Mouse (Mus musculus): Measurements from ENCODE around the gene Taf12. TPM values are rescaled to one million over a fixed set of nuclear protein-coding genes. Genes with fewer than 3 reads are reported as not detected.

Taf12 gene
- polyA plus RNA-seq, 1 experiment from 2014 or later: 23.9 TPM

DNA sequence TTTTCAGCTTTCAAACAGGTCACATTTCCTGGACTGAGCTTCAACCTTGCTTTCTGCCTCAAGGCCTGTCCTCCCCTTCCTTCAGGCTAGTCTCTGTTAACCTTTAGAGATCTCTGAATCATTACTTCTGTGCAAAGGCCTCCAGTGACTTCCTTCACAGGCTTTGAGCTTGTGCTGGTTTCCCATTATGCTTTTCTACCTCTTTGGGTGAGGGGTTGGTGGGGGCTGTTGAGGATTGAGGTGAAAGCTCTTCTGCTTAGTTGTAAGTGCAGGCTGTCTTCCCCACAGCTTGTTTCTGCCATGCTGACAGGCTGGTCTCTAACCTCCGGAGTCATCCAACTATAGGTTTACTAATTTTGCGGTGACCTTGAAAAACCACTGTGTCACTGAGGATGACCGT is 17.8 kb upstream of the Taf12 start:
- no peaks in the 10 kb centered on the region for H3K9me3 ChIP-seq (ENCODE audit: control insufficient read depth, low read length)
- H3K4me1 ChIP-seq (replicated peaks; ENCODE audit: control insufficient read depth, insufficient read depth): no peaks in the 10 kb centered on the region
- ATAC-seq (ENCODE audit: low FRiP score, low TSS enrichment) (no peak), DNase-seq (ENCODE audit: low spot score) (no peak)
- no peaks in the 10 kb centered on the region; the same call in 1 of the 2 replicates for H3K36me3 ChIP-seq (ENCODE audit: control insufficient read depth, insufficient read depth, low read length)
- H3K27ac ChIP-seq (replicated peaks): no peak overlapping the region
- no peak overlapping the region for H3K4me3 ChIP-seq (ENCODE audit: low read depth, low read length)
- TF ChIP-seq EP300 (optimal IDR thresholded peaks at IDR 0.05) (no peak), CTCF (IDR thresholded peaks at IDR 0.05; ENCODE audit: low read depth) (no peak)
- H3K27me3 ChIP-seq (ENCODE audit: control insufficient read depth, insufficient read depth, low read length): no peaks in the 10 kb centered on the region
- no peak overlapping the region for H3K9ac ChIP-seq (ENCODE audit: low read length)
- 92% methylated on average over 3 of the region's 3 CpGs for WGBS
- H3K4me2 ChIP-seq (replicated peaks; ENCODE audit: low read depth): no peak overlapping the region

DNA sequence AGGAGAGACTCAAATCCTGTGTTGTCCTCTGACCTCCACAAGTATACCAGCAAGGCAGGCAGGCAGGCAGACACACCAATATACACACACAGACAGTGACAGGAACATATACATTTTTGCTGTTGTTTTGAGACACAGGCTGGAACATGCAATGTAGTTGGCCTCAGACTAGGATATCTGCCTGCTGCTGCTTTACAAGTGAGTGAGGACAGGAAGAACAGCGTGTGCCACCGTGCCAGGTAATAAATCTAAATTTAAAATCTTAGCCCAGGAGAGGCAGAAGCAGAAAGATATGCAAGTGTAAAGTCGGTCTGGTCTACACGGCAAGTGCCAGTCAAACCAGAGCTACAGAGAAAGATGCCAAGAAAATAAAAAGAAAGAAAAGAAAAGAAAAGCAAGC is 14.9 kb upstream of the Taf12 start:
- H3K4me1 ChIP-seq (replicated peaks; ENCODE audit: control insufficient read depth, insufficient read depth): no peaks in the 10 kb centered on the region
- no peaks in the 10 kb centered on the region for H3K36me3 ChIP-seq (ENCODE audit: control insufficient read depth, insufficient read depth, low read length)
- H3K9ac ChIP-seq (ENCODE audit: low read length): no peak overlapping the region
- ATAC-seq (ENCODE audit: low FRiP score, low TSS enrichment) (no peak), DNase-seq (ENCODE audit: low spot score) (no peak)
- H3K27me3 ChIP-seq (ENCODE audit: control insufficient read depth, insufficient read depth, low read length): no peaks in the 10 kb centered on the region
- no peak overlapping the region for H3K4me2 ChIP-seq (replicated peaks; ENCODE audit: low read depth)
- TF ChIP-seq EP300 (optimal IDR thresholded peaks at IDR 0.05): no peak
- TF ChIP-seq CTCF (IDR thresholded peaks at IDR 0.05; ENCODE audit: low read depth): no peak
- 56% methylated on average over 4 of the region's 4 CpGs for WGBS
- no peaks in the 10 kb centered on the region for H3K9me3 ChIP-seq (ENCODE audit: control insufficient read depth, low read length)
- peak overlapping the region; percentile 8; the same call in 1 of the 2 replicates for H3K27ac ChIP-seq (replicated peaks)
- H3K4me3 ChIP-seq (ENCODE audit: low read depth, low read length): no peak overlapping the region

DNA sequence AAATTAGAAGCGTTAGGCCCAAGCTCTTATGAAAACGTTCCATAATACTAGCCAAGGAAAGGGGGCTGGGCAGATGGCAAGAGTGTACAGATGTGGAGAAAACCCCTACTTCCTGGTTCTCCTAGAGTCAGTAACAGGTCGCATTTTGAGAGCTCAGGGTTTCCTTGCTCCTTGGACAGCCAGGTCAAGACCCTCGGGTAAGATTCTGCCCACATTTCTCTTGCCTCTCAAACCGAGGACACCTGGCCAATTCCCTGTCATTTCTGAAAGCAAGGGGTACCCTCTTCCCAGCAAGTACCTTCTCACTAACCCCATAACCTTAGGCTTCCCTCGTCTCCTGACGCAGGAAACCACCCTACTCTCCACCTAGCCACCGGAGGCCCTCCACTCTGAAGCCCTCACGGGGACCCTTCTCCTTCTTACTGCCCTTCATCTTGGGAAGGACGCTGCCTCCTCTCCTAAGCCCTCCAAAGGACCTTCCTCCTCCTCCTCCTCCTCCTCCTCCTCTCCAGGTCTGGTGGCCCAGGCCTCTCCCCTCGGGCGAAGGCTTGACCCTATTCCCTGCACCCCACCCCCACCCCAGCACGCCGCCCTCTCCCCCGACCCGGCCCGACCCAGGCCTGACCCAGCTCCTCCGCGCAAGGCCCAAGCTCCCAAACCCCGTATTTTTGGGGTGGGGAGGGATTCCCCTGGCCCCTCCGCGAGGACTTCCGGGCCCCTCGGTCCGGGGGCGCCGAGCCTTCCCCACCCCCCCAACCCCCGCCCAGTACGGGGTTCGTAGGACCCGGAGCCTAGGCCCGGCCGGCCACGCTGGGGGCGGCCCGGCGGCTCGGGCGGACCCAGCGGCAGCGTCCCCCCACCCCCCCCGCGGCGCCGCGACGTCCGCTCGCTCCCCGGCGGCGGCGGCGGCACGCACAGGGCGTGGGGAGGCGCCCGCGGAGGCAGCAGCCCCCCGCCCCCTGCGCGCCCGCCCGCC is 13.5 kb upstream of the Taf12 start:
- no peak for TF ChIP-seq EP300 (optimal IDR thresholded peaks at IDR 0.05)
- no peak for TF ChIP-seq CTCF (IDR thresholded peaks at IDR 0.05; ENCODE audit: low read depth)
- peak overlapping the region; percentile 96 for H3K27ac ChIP-seq (replicated peaks)
- peak overlapping the region; percentile 70 for H3K4me3 ChIP-seq (ENCODE audit: low read depth, low read length)
- no peaks in the 10 kb centered on the region for H3K4me1 ChIP-seq (replicated peaks; ENCODE audit: control insufficient read depth, insufficient read depth)
- H3K9me3 ChIP-seq (ENCODE audit: control insufficient read depth, low read length): no peaks in the 10 kb centered on the region
- no peaks in the 10 kb centered on the region for H3K36me3 ChIP-seq (ENCODE audit: control insufficient read depth, insufficient read depth, low read length)
- H3K27me3 ChIP-seq (ENCODE audit: control insufficient read depth, insufficient read depth, low read length): no peaks in the 10 kb centered on the region
- ATAC-seq (ENCODE audit: low FRiP score, low TSS enrichment): peak; percentile 88
- 1% methylated on average over 25 of the region's 64 CpGs for WGBS
- DNase-seq (ENCODE audit: low spot score): peak; percentile 75
- peak overlapping the region; percentile 97 for H3K9ac ChIP-seq (ENCODE audit: low read length)
- peak overlapping the region; percentile 92 for H3K4me2 ChIP-seq (replicated peaks; ENCODE audit: low read depth)

DNA sequence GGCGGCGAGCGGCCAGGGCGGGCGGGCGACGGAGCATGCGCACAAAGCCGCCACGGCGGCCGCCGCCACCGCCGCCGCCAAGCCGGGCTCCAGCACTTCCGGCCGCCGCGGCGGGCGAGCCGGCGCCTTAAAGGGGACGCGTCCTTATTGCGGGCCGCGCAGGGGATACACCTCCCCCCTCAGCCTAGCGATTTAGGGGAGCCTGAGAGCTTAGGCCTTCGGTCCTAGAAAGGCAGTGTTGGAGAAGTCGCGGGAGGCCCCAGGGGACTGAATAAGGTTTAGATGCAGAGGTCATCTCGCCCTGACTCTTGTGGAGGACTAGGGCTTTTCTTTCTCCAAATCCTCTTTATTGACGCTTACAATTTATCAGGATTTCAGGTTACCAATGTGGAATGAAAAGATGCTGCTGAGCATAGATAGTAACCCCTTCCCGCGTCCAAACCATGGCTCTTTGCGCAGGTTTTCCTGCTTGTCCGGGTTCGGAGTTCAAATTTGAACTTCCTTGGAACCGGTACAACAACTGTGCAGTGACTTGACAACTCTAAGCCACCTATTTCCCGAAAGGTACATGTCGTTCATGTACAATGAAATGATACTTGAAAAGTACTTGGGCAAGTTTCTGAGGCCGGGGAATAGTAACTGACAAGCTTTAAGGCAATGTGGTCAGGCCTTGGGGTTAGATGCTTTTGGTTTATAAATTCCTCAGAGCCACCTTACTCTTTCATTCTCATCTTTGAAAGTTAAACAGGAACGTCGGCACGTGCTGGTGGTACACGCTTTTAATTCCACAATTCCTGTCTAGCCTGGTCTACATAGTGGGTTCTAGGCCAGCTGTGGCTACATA is 12.4 kb upstream of the Taf12 start, which contains the start of gene Gmeb1:
TSS of gene Gmeb1 (minus strand) at position 89 of the 844 bp plus-strand sequence.
- 10% methylated on average over 38 of the region's 49 CpGs for WGBS
- TF ChIP-seq EP300 (optimal IDR thresholded peaks at IDR 0.05): no peak
- TF ChIP-seq CTCF (IDR thresholded peaks at IDR 0.05; ENCODE audit: low read depth): no peak
- Histone ChIP-seq H3K4me3 (ENCODE audit: low read depth, low read length) (peak within 1 kb of the TSS; percentile 70), H3K4me2 (replicated peaks; ENCODE audit: low read depth) (peak within 1 kb of the TSS; percentile 92), H3K27ac (replicated peaks) (peak within 1 kb of the TSS; percentile 96), H3K9ac (ENCODE audit: low read length) (peak within 1 kb of the TSS; percentile 97), H3K4me1 (replicated peaks; ENCODE audit: control insufficient read depth, insufficient read depth) (no peaks in the 10 kb centered on the region), H3K27me3 (ENCODE audit: control insufficient read depth, insufficient read depth, low read length) (no peaks in the 10 kb centered on the region), H3K9me3 (ENCODE audit: control insufficient read depth, low read length) (no peaks in the 10 kb centered on the region), H3K36me3 (ENCODE audit: control insufficient read depth, insufficient read depth, low read length) (no peaks in the 10 kb centered on the region)
- DNase-seq (ENCODE audit: low spot score) (peak; percentile 77), ATAC-seq (ENCODE audit: low FRiP score, low TSS enrichment) (peak; percentile 89)

DNA sequence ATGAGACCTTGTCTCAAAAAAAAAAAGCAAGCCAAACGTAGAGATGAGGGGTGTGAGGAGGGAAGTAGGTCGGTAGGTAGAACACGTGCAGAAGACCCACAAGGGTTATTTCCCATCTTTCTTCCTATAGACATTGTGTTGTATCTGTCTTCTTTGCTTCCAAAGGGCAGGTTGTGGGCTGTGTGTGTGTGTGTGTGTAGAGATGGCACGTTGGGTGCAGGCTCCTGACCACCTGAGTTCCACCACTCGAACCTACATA is 11.9 kb upstream of the Taf12 start:
- ATAC-seq (ENCODE audit: low FRiP score, low TSS enrichment) (no peak), DNase-seq (ENCODE audit: low spot score) (no peak)
- Histone ChIP-seq H3K4me3 (ENCODE audit: low read depth, low read length) (no peak overlapping the region), H3K27me3 (ENCODE audit: control insufficient read depth, insufficient read depth, low read length) (no peaks in the 10 kb centered on the region), H3K4me1 (replicated peaks; ENCODE audit: control insufficient read depth, insufficient read depth) (no peaks in the 10 kb centered on the region), H3K9ac (ENCODE audit: low read length) (no peak overlapping the region), H3K9me3 (ENCODE audit: control insufficient read depth, low read length) (no peaks in the 10 kb centered on the region), H3K36me3 (ENCODE audit: control insufficient read depth, insufficient read depth, low read length) (no peaks in the 10 kb centered on the region), H3K27ac (replicated peaks) (peak overlapping the region; percentile 96; the same call in 1 of the 2 replicates), H3K4me2 (replicated peaks; ENCODE audit: low read depth) (peak overlapping the region; percentile 69; the same call in 1 of the 2 replicates)
- no peak for TF ChIP-seq CTCF (IDR thresholded peaks at IDR 0.05; ENCODE audit: low read depth)
- TF ChIP-seq EP300 (optimal IDR thresholded peaks at IDR 0.05): no peak
- 72% methylated on average over 5 of the region's 5 CpGs for WGBS
